Mouse (Mus musculus) liver, postnatal 0 days (tissue): ENCODE measurements around the gene Mier2.

Experiments used
- CTCF ChIP-seq: sonication (generic); IDR thresholded peaks from 2 replicates; pipeline ENCODE4 v1.5.1; 2016; ENCODE audit warnings: antibody characterized with exemption, low read depth
- EP300 ChIP-seq: IDR thresholded peaks from 2 replicates; pipeline ENCODE4 v1.6.1; 2016; ENCODE audit warnings: antibody characterized with exemption, low read depth, mild to moderate bottlenecking

GRCm38 (mm10) chr10:79595590-79595929 lies 40.6 kb upstream of the Mier2 start:
- no peak for TF ChIP-seq EP300
- TF ChIP-seq CTCF, result no peak
